Mouse (Mus musculus) CD4-positive, CD25-positive, alpha-beta regulatory T cell, adult 2 months (primary cell): ENCODE measurements around the gene Ccdc88c.

ENCODE experiments used
- DNase-seq: peaks from one replicate; pipeline ENCODE4 v3.0.0-alpha.2; 2012; ENCODE audit warnings: low read depth, low spot score

Gene Ccdc88c

GRCm38 (mm10) chr12:100885585-100885984 lies 143.3 kb downstream of the Ccdc88c start:
- no peak for DNase-seq

- peak; percentile 82 for DNase-seq
Measured at GRCm38 (mm10) chr12:100883168-100883567, 145.7 kb downstream of the Ccdc88c start.

GRCm38 (mm10) chr12:100878556-100878955 lies 150.3 kb downstream of the Ccdc88c start:
- no peak for DNase-seq

GRCm38 (mm10) chr12:100877936-100878335 lies 150.9 kb downstream of the Ccdc88c start:
- DNase-seq, result no peak

GRCm38 (mm10) chr12:100875960-100876359 lies 152.9 kb downstream of the Ccdc88c start:
- DNase-seq, result peak; percentile 38

GRCm38 (mm10) chr12:100875553-100875952 lies 153.3 kb downstream of the Ccdc88c start:
- no peak for DNase-seq

GRCm38 (mm10) chr12:100873612-100874011 lies 155.2 kb downstream of the Ccdc88c start:
- DNase-seq, result no peak

- DNase-seq, result peak; percentile 38
Measured at GRCm38 (mm10) chr12:100871841-100872240, 157.0 kb downstream of the Ccdc88c start.

- peak; percentile 31 for DNase-seq
Measured at GRCm38 (mm10) chr12:100871234-100871633, 157.6 kb downstream of the Ccdc88c start.

GRCm38 (mm10) chr12:100868049-100868622 lies 160.7 kb downstream of the Ccdc88c start:
- no peak for DNase-seq

- no peak for DNase-seq
Measured at GRCm38 (mm10) chr12:100867097-100867496, 161.8 kb downstream of the Ccdc88c start.

GRCm38 (mm10) chr12:100865509-100866078 lies 163.3 kb downstream of the Ccdc88c start:
- DNase-seq, result no peak

GRCm38 (mm10) chr12:100865072-100865471 lies 163.8 kb downstream of the Ccdc88c start:
- DNase-seq, result no peak

- no peak for DNase-seq
Measured at GRCm38 (mm10) chr12:100862856-100863446, 165.9 kb downstream of the Ccdc88c start.

- DNase-seq, result no peak
Measured at GRCm38 (mm10) chr12:100862272-100862671, 166.6 kb downstream of the Ccdc88c start.
